Mouse (Mus musculus) liver, postnatal 0 days (tissue): ENCODE measurements around the gene Rtkn2. TPM values are rescaled to one million over a fixed set of nuclear protein-coding genes. Genes with fewer than 3 reads are reported as not detected.
A peak's percentile ranks its signal among the peaks of the same experiment; 100 is the strongest.

Experiments
- ATAC-seq: fragments of 200-750 bp; cut with Nextera tagmentation; 2 replicates; pipeline ENCODE4 v1.8.0; 2017; ENCODE audit warnings: mild to moderate bottlenecking, moderate library complexity
- DNase-seq: peaks from one replicate; pipeline ENCODE4 v3.0.0-alpha.2; 2016
- H3K27ac ChIP-seq: fragments of 300-500 bp; sonication (generic); 2 replicates; pipeline ENCODE4 v1.5.1; 2014; ENCODE audit warnings: antibody characterized with exemption, moderate library complexity, mild to moderate bottlenecking, low read depth
- H3K27me3 ChIP-seq: fragments of 300-500 bp; sonication (generic); 2 replicates; pipeline ENCODE4 v1.6.1; 2014; ENCODE audit warnings: low read length, control low read depth, mixed read lengths; ENCODE audit not compliant: insufficient read depth
- H3K36me3 ChIP-seq: fragments of 300-500 bp; sonication (generic); replicated peaks from 2 replicates; pipeline ENCODE4 v1.6.1; 2014; ENCODE audit warnings: mild to moderate bottlenecking, control low read depth, low read length, moderate library complexity, mixed read lengths; ENCODE audit not compliant: insufficient read depth
- H3K4me1 ChIP-seq: fragments of 300-500 bp; sonication (generic); 2 replicates; pipeline ENCODE4 v1.6.1; 2014; ENCODE audit warnings: antibody characterized with exemption, mild to moderate bottlenecking, control low read depth; ENCODE audit not compliant: insufficient read depth
- H3K4me2 ChIP-seq: fragments of 300-500 bp; sonication (generic); 2 replicates; pipeline ENCODE4 v1.6.1; 2014; ENCODE audit warnings: low read depth, mild to moderate bottlenecking, low read length, moderate library complexity, mixed read lengths
- H3K4me3 ChIP-seq: fragments of 300-500 bp; sonication (generic); 2 replicates; pipeline ENCODE4 v1.5.1; 2014; ENCODE audit warnings: low read depth, low read length
- H3K9ac ChIP-seq: fragments of 300-500 bp; sonication (generic); replicated peaks from 2 replicates; pipeline ENCODE4 v1.6.1; 2014; ENCODE audit warnings: mild to moderate bottlenecking, moderate library complexity
- H3K9me3 ChIP-seq: fragments of 300-500 bp; sonication (generic); 2 replicates; pipeline ENCODE4 v1.6.1; 2016; ENCODE audit warnings: mild to moderate bottlenecking, control low read depth, low read length, mixed read lengths
- CTCF ChIP-seq: sonication (generic); IDR thresholded peaks from 2 replicates; pipeline ENCODE4 v1.5.1; 2016; ENCODE audit warnings: antibody characterized with exemption, low read depth
- EP300 ChIP-seq: IDR thresholded peaks from 2 replicates; pipeline ENCODE4 v1.6.1; 2016; ENCODE audit warnings: antibody characterized with exemption, low read depth, mild to moderate bottlenecking
- WGBS: fragments of 180-500 bp; shearing (Covaris S2); extraction: QIAGEN DNeasy Blood & Tissue Kit; methylation state at CpG from one replicate; pipeline ENCODE4 v1.1.7; 2014; ENCODE audit not compliant: insufficient replicate concordance; 5-methylcytosine and 5-hydroxymethylcytosine counted together
- polyA plus RNA-seq: library from polyadenylated mRNA; unstranded; fragments of >200 nt; fragmentation: Nextera tagmentation; extraction: Ambion mirVana; gene quantifications from 2 replicates; pipeline ENCODE4 v1.2.1, GENCODE M21; 2015

Rtkn2 gene
- polyA plus RNA-seq, 1 experiment from 2014 or later: 1.4 TPM

DNA sequence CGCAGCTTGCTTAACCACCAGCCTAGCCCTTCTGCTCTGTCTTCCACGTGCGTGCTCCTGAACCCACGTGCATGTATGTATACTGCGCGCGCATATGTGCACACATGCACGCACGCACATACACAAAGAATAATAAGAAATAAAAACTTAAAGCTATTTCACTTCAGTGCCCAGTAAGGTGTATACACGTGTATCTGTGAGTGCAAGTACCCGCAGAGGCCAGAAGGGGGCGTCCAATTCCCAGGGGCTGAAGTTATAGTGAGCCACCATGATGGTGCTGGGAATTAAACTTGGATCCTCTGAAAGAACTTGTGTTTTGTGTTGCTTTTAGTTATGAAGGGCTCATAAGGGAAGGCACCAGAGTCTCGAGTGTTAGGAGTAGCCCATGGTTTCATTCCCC lies 71.5 kb downstream of the Rtkn2 start:
- no peak overlapping the region for H3K9ac ChIP-seq
- no peak overlapping the region for H3K27ac ChIP-seq
- no peaks in the 10 kb centered on the region for H3K36me3 ChIP-seq
- TF ChIP-seq EP300 (no peak), CTCF (peak; percentile 26; the same call in 1 of the 2 replicates)
- no peaks in the 10 kb centered on the region; the same call in 1 of the 2 replicates for H3K4me1 ChIP-seq
- no peak overlapping the region for H3K4me2 ChIP-seq
- DNase-seq: no peak
- H3K9me3 ChIP-seq: no peaks in the 10 kb centered on the region
- ATAC-seq: no peak
- WGBS: 82% methylated on average over 13 of the region's 13 CpGs
- H3K27me3 ChIP-seq: no peaks in the 10 kb centered on the region
- H3K4me3 ChIP-seq: no peak overlapping the region

DNA sequence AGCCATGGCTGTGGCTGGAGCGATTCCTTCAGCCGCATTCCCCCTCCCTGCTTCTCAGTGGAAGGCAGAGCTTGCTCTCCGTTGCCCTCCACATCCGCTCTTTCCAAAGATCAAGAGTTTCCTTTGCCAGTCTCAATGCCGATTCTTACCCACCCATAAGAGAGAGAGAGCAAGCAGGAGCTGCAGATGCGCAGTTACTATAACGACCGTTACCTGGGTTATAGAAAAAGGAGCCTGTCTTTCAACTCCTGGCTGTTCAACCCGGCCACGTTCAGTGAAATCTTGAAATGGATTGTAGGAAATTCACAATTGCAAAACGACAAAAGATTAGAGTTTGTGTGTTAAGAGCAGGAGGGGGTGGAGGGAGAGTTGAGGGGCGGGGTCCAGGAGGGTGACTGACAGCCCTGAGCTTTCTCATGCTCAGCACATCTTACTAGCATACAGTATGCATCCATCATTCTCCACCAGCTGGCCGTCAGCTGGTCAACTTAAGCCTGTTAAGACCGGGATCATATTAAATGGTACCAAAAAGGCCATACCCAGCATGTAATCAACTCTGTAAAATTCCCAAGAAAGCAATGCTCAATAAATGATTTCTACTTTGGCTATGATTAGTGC lies 72.1 kb downstream of the Rtkn2 start:
- DNase-seq (no peak), ATAC-seq (no peak)
- Histone ChIP-seq H3K36me3 (no peaks in the 10 kb centered on the region), H3K4me2 (no peak overlapping the region), H3K4me3 (no peak overlapping the region), H3K4me1 (no peaks in the 10 kb centered on the region; the same call in 1 of the 2 replicates), H3K9ac (no peak overlapping the region), H3K9me3 (no peaks in the 10 kb centered on the region), H3K27me3 (no peaks in the 10 kb centered on the region), H3K27ac (no peak overlapping the region)
- no peak for TF ChIP-seq CTCF
- TF ChIP-seq EP300: no peak
- 83% methylated on average over 14 of the region's 14 CpGs for WGBS

DNA sequence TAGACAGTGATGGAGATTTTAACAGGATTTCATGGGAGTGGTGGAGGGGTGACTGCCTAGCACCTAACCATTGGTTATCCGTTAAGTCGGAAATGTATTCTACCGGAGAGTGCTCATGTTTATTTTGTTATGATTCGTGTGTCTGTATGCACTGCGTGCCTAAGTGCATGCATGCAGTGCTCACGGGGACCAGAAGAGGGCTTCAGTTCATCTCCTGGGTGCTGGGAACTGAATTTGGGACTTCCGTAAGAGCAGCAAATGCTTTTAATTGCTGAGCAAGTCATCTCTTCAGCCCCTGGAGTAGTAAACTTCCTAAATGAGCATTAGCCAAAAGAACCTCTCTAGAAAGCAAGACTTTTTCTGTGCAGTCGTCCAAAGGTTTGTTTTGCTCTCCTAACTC lies 72.9 kb downstream of the Rtkn2 start:
- Histone ChIP-seq H3K27me3 (no peaks in the 10 kb centered on the region), H3K4me2 (no peak overlapping the region), H3K9me3 (no peaks in the 10 kb centered on the region), H3K9ac (no peak overlapping the region), H3K4me3 (no peak overlapping the region), H3K27ac (no peak overlapping the region), H3K36me3 (no peaks in the 10 kb centered on the region), H3K4me1 (no peaks in the 10 kb centered on the region; the same call in 1 of the 2 replicates)
- ATAC-seq: no peak
- TF ChIP-seq EP300 (no peak), CTCF (peak; percentile 17; the same call in 1 of the 2 replicates)
- WGBS: 92% methylated on average over 8 of the region's 8 CpGs
- DNase-seq: no peak

DNA sequence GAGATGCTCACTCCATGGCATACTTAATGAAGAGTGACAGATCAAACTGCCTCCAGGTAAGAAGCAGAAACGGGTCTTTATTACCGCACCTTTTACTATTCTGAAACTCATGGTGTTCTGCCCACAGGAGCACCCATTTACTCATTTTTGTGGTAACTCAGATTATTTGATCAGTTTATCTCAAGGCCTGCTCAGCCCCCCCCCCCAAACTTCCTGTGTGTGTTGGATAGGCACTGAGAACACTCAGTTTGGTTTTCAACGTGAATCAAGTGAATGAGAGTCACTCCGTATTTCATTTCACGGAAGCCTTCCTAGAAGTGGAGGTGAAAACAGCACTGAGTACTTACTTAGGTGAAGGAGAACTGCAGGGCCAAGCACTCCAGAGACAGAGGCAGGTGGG lies 74.8 kb downstream of the Rtkn2 start:
- 76% methylated on average over 5 of the region's 5 CpGs for WGBS
- ATAC-seq (no peak), DNase-seq (no peak)
- H3K36me3 ChIP-seq: no peaks in the 10 kb centered on the region
- H3K9me3 ChIP-seq: no peaks in the 10 kb centered on the region
- H3K4me1 ChIP-seq: peaks cover 2% of the 10 kb centered on the region; the same call in 1 of the 2 replicates
- H3K9ac ChIP-seq: no peak overlapping the region
- TF ChIP-seq CTCF (no peak), EP300 (no peak)
- H3K4me3 ChIP-seq: no peak overlapping the region
- no peak overlapping the region for H3K4me2 ChIP-seq
- no peak overlapping the region for H3K27ac ChIP-seq
- H3K27me3 ChIP-seq: no peaks in the 10 kb centered on the region

DNA sequence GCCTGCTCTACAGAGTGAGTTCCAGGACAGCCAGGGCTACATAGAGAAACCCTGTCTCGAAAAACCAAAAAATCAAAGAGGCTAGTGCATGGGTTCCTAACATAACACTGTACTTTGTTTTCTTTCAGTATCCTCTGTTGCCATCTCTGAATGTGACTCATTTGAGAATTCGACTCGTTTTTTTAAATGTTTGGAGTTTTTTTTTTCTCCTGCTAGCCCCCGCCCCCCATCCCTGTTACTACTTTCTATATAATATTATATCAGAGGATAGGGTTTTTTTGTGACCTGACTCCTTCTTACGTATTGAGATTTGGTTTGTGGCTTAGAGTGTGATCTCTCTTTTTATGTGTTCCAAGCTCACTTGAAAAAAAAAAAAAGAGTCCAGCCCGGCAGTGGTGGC lies 75.3 kb downstream of the Rtkn2 start:
- no peak overlapping the region for H3K4me3 ChIP-seq
- H3K27ac ChIP-seq: no peak overlapping the region
- no peaks in the 10 kb centered on the region for H3K36me3 ChIP-seq
- 0 out of 2 replicates have a peak, but pooled peaks cover 4% of the 10 kb centered on the region for H3K4me1 ChIP-seq
- 81% methylated on average over 6 of the region's 6 CpGs for WGBS
- DNase-seq: no peak
- no peak for TF ChIP-seq EP300
- TF ChIP-seq CTCF: no peak
- no peaks in the 10 kb centered on the region for H3K27me3 ChIP-seq
- H3K9me3 ChIP-seq: no peaks in the 10 kb centered on the region
- ATAC-seq: no peak
- no peak overlapping the region for H3K9ac ChIP-seq
- H3K4me2 ChIP-seq: no peak overlapping the region

DNA sequence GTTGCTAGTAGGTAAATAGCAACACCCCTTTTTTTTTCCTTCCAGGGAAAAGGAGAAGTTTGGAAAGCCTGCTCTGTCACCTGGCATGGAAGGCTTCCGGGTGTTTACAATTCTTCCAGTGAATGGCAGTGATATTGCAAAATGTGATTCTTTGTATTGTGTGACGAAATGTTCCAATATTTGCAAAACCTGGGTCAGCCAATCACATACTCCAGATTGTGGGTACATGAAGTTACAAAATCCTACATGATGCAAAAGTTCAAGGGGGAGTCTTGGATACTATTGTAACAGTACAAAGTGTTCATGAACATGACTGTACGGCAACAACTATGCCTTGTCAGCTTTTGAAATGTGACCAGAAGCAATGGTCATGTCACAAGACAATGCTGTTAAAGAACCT lies 78.5 kb downstream of the Rtkn2 start:
- H3K27ac ChIP-seq: peak overlapping the region; percentile 93
- H3K9ac ChIP-seq: no peak overlapping the region
- H3K4me3 ChIP-seq: no peak overlapping the region
- 0 out of 2 replicates have a peak, but pooled peaks cover 4% of the 10 kb centered on the region for H3K4me1 ChIP-seq
- DNase-seq: peak; percentile 40
- no peak overlapping the region for H3K4me2 ChIP-seq
- TF ChIP-seq EP300 (peak; percentile 98), CTCF (no peak)
- H3K9me3 ChIP-seq: no peaks in the 10 kb centered on the region
- no peaks in the 10 kb centered on the region for H3K36me3 ChIP-seq
- ATAC-seq: peak; percentile 99
- H3K27me3 ChIP-seq: no peaks in the 10 kb centered on the region
- WGBS: 50% methylated on average over 3 of the region's 3 CpGs
